Mouse (Mus musculus) kidney, embryonic 16.5 days (tissue): ENCODE measurements around the gene Fhad1. TPM values are rescaled to one million over a fixed set of nuclear protein-coding genes. Genes with fewer than 3 reads are reported as not detected.
A peak's percentile ranks its signal among the peaks of the same experiment; 100 is the strongest.

ENCODE experiments used
- ATAC-seq: fragments of 200-750 bp; cut with Nextera tagmentation; 2 replicates; pipeline ENCODE4 v1.8.0; 2017; ENCODE audit warnings: moderate TSS enrichment; ENCODE audit not compliant: low FRiP score, low TSS enrichment
- H3K27ac ChIP-seq: fragments of 300-500 bp; sonication (generic); 2 replicates; pipeline ENCODE4 v1.5.1; 2014; ENCODE audit warnings: low read length
- H3K27me3 ChIP-seq: fragments of 300-500 bp; sonication (generic); 2 replicates; pipeline ENCODE4 v1.6.1; 2014; ENCODE audit warnings: low read length, control low read depth, mixed read lengths; ENCODE audit not compliant: insufficient read depth
- H3K36me3 ChIP-seq: fragments of 300-500 bp; sonication (generic); 2 replicates; pipeline ENCODE4 v1.6.1; 2014; ENCODE audit warnings: low read length, control low read depth, mixed read lengths; ENCODE audit not compliant: insufficient read depth
- H3K4me1 ChIP-seq: fragments of 300-500 bp; sonication (generic); 2 replicates; pipeline ENCODE4 v1.6.1; 2014; ENCODE audit warnings: low read length, control low read depth, mixed read lengths; ENCODE audit not compliant: insufficient read depth
- H3K4me2 ChIP-seq: fragments of 300-500 bp; sonication (generic); replicated peaks from 2 replicates; pipeline ENCODE4 v1.6.1; 2014; ENCODE audit warnings: low read depth, low read length
- H3K4me3 ChIP-seq: fragments of 300-500 bp; sonication (generic); 2 replicates; pipeline ENCODE4 v1.5.1; 2014; ENCODE audit warnings: mild to moderate bottlenecking, low read length
- H3K9ac ChIP-seq: fragments of 300-500 bp; sonication (generic); replicated peaks from 2 replicates; pipeline ENCODE4 v1.6.1; 2014; ENCODE audit warnings: low read length
- H3K9me3 ChIP-seq: fragments of 300-500 bp; sonication (generic); 2 replicates; pipeline ENCODE4 v1.6.1; 2016; ENCODE audit warnings: low read length, control low read depth
- whole genome bisulfite sequencing: fragments of 180-500 bp; shearing (Covaris S2); extraction: QIAGEN DNeasy Blood & Tissue Kit; methylation state at CpG from one replicate; pipeline ENCODE4 v1.1.7; 2014; 5-methylcytosine and 5-hydroxymethylcytosine counted together
- polyA plus RNA-seq: library from polyadenylated mRNA; unstranded; fragments of >200 nt; fragmentation: Nextera tagmentation; extraction: Ambion mirVana; gene quantifications from 2 replicates; pipeline ENCODE4 v1.2.1, GENCODE M21; 2015

Gene Fhad1
- polyA plus RNA-seq, 1 experiment from 2014 or later: 0.74 TPM

- Histone ChIP-seq H3K27me3 (no peaks in the 10 kb centered on the region), H3K9ac (no peak overlapping the region), H3K4me2 (no peak overlapping the region), H3K4me3 (no peak overlapping the region), H3K4me1 (peaks cover 25% of the 10 kb centered on the region), H3K36me3 (no peaks in the 10 kb centered on the region), H3K9me3 (no peaks in the 10 kb centered on the region), H3K27ac (no peak overlapping the region)
- no peak for ATAC-seq
- 44% methylated on average over 5 of the region's 5 CpGs for WGBS
Observed at GRCm38 (mm10) chr4:141952824-141953223, 62.1 kb downstream of the Fhad1 start.

- no peaks in the 10 kb centered on the region for H3K27me3 ChIP-seq
- no peak overlapping the region for H3K9ac ChIP-seq
- H3K36me3 ChIP-seq: no peaks in the 10 kb centered on the region
- H3K27ac ChIP-seq: no peak overlapping the region
- H3K4me3 ChIP-seq: no peak overlapping the region
- no peaks in the 10 kb centered on the region for H3K9me3 ChIP-seq
- WGBS: 53% methylated on average over 17 of the region's 17 CpGs
- ATAC-seq: no peak
- H3K4me2 ChIP-seq: no peak overlapping the region
- H3K4me1 ChIP-seq: peaks cover 25% of the 10 kb centered on the region
Observed at GRCm38 (mm10) chr4:141952114-141952513, 62.8 kb downstream of the Fhad1 start.

- peak; percentile 88 for ATAC-seq
- H3K4me2 ChIP-seq: peak overlapping the region; percentile 0; the same call in 1 of the 2 replicates
- H3K27me3 ChIP-seq: no peaks in the 10 kb centered on the region
- H3K27ac ChIP-seq: peak overlapping the region; percentile 65
- H3K4me1 ChIP-seq: peaks cover 20% of the 10 kb centered on the region
- no peak overlapping the region for H3K9ac ChIP-seq
- H3K4me3 ChIP-seq: no peak overlapping the region
- H3K9me3 ChIP-seq: peaks cover 1% of the 10 kb centered on the region; the same call in 1 of the 2 replicates
- 50% methylated on average over 13 of the region's 13 CpGs for WGBS
- H3K36me3 ChIP-seq: no peaks in the 10 kb centered on the region
Observed at GRCm38 (mm10) chr4:141949436-141949835, 65.4 kb downstream of the Fhad1 start.

- peaks cover 7% of the 10 kb centered on the region; the same call in 1 of the 2 replicates for H3K9me3 ChIP-seq
- H3K36me3 ChIP-seq: no peaks in the 10 kb centered on the region
- peak overlapping the region; percentile 65 for H3K27ac ChIP-seq
- H3K4me1 ChIP-seq: peaks cover 14% of the 10 kb centered on the region
- WGBS: 78% methylated on average over 3 of the region's 3 CpGs
- no peak overlapping the region for H3K4me2 ChIP-seq
- no peak overlapping the region for H3K9ac ChIP-seq
- no peaks in the 10 kb centered on the region for H3K27me3 ChIP-seq
- no peak overlapping the region for H3K4me3 ChIP-seq
- ATAC-seq: no peak
Observed at GRCm38 (mm10) chr4:141948822-141949221, 66.1 kb downstream of the Fhad1 start.

- Histone ChIP-seq H3K9ac (no peak overlapping the region), H3K4me1 (no peaks in the 10 kb centered on the region), H3K4me3 (no peak overlapping the region), H3K4me2 (no peak overlapping the region), H3K36me3 (no peaks in the 10 kb centered on the region), H3K27me3 (no peaks in the 10 kb centered on the region), H3K27ac (no peak overlapping the region), H3K9me3 (peaks cover 7% of the 10 kb centered on the region; the same call in 1 of the 2 replicates)
- no peak for ATAC-seq
- WGBS: 46% methylated on average over 11 of the region's 11 CpGs
Observed at GRCm38 (mm10) chr4:141942403-141942802, 72.5 kb downstream of the Fhad1 start.

- Histone ChIP-seq H3K4me2 (no peak overlapping the region), H3K36me3 (no peaks in the 10 kb centered on the region), H3K27me3 (no peaks in the 10 kb centered on the region), H3K4me1 (no peaks in the 10 kb centered on the region), H3K4me3 (no peak overlapping the region), H3K9ac (no peak overlapping the region), H3K27ac (no peak overlapping the region), H3K9me3 (peaks cover 7% of the 10 kb centered on the region; the same call in 1 of the 2 replicates)
- 84% methylated on average over 8 of the region's 8 CpGs for WGBS
- ATAC-seq: no peak
Observed at GRCm38 (mm10) chr4:141941289-141941688, 73.6 kb downstream of the Fhad1 start.

- Histone ChIP-seq H3K36me3 (no peaks in the 10 kb centered on the region), H3K9me3 (no peaks in the 10 kb centered on the region), H3K4me2 (no peak overlapping the region), H3K27ac (no peak overlapping the region), H3K27me3 (no peaks in the 10 kb centered on the region), H3K9ac (no peak overlapping the region), H3K4me3 (no peak overlapping the region), H3K4me1 (no peaks in the 10 kb centered on the region)
- 74% methylated on average over 4 of the region's 4 CpGs for whole genome bisulfite sequencing
- ATAC-seq: no peak
Observed at GRCm38 (mm10) chr4:141938535-141938934, 76.3 kb downstream of the Fhad1 start.

- Histone ChIP-seq H3K36me3 (no peaks in the 10 kb centered on the region), H3K4me3 (no peak overlapping the region), H3K4me1 (0 out of 2 replicates have a peak, but pooled peaks cover 5% of the 10 kb centered on the region), H3K9ac (no peak overlapping the region), H3K27me3 (no peaks in the 10 kb centered on the region), H3K4me2 (no peak overlapping the region), H3K9me3 (no peaks in the 10 kb centered on the region), H3K27ac (no peak overlapping the region)
- 63% methylated on average over 14 of the region's 14 CpGs for WGBS
- ATAC-seq: no peak
Observed at GRCm38 (mm10) chr4:141932785-141933574, 81.9 kb downstream of the Fhad1 start.

GRCm38 (mm10) chr4:141931526-141931925, 83.4 kb downstream of the Fhad1 start:
- Histone ChIP-seq H3K9me3 (no peaks in the 10 kb centered on the region), H3K36me3 (no peaks in the 10 kb centered on the region), H3K27me3 (no peaks in the 10 kb centered on the region), H3K4me2 (no peak overlapping the region), H3K4me3 (no peak overlapping the region), H3K27ac (no peak overlapping the region), H3K4me1 (0 out of 2 replicates have a peak, but pooled peaks cover 5% of the 10 kb centered on the region), H3K9ac (no peak overlapping the region)
- no peak for ATAC-seq
- WGBS: 84% methylated on average over 5 of the region's 5 CpGs

GRCm38 (mm10) chr4:141930001-141930400, 84.9 kb downstream of the Fhad1 start:
- 88% methylated on average over 11 of the region's 11 CpGs for WGBS

More at GRCm38 (mm10) chr4:141930001-141930400, 84.9 kb downstream of the Fhad1 start:
- no peak overlapping the region for H3K9ac ChIP-seq
- peaks cover 16% of the 10 kb centered on the region for H3K4me1 ChIP-seq
- no peaks in the 10 kb centered on the region for H3K36me3 ChIP-seq
- H3K27ac ChIP-seq: no peak overlapping the region
- H3K4me3 ChIP-seq: no peak overlapping the region
- no peak overlapping the region for H3K4me2 ChIP-seq
- no peaks in the 10 kb centered on the region for H3K27me3 ChIP-seq
- H3K9me3 ChIP-seq: no peaks in the 10 kb centered on the region
- ATAC-seq: no peak
